Mouse (Mus musculus) limb, embryonic 11.5 days (tissue): ENCODE results near the gene Shcbp1l. TPM values are rescaled to one million over a fixed set of nuclear protein-coding genes. Genes with fewer than 3 reads are reported as not detected.

ENCODE experiments used
- ATAC-seq: fragments of 200-750 bp; cut with Nextera tagmentation; 2 replicates; pipeline ENCODE4 v1.8.0; 2017; ENCODE audit warnings: low read depth; ENCODE audit not compliant: insufficient number of reproducible peaks, low FRiP score, low TSS enrichment
- DNase-seq: peaks from one replicate; pipeline ENCODE4 v3.0.0-alpha.2; 2015; ENCODE audit warnings: low spot score
- H3K27ac ChIP-seq: fragments of 300-500 bp; sonication (generic); replicated peaks from 2 replicates; pipeline ENCODE4 v1.5.1; 2014; ENCODE audit warnings: low read depth, mild to moderate bottlenecking, low read length
- H3K27me3 ChIP-seq: fragments of 300-500 bp; sonication (generic); 2 replicates; pipeline ENCODE4 v1.6.1; 2014; ENCODE audit warnings: mild to moderate bottlenecking, low read length, mixed read lengths; ENCODE audit not compliant: control insufficient read depth, insufficient read depth
- H3K36me3 ChIP-seq: fragments of 300-500 bp; sonication (generic); 2 replicates; pipeline ENCODE4 v1.6.1; 2014; ENCODE audit warnings: mild to moderate bottlenecking, low read length, moderate library complexity, mixed read lengths; ENCODE audit not compliant: control insufficient read depth, insufficient read depth
- H3K4me1 ChIP-seq: fragments of 300-500 bp; sonication (generic); 2 replicates; pipeline ENCODE4 v1.6.1; 2014; ENCODE audit warnings: low read length, mixed read lengths; ENCODE audit not compliant: control insufficient read depth, insufficient read depth
- H3K4me2 ChIP-seq: fragments of 300-500 bp; sonication (generic); 2 replicates; pipeline ENCODE4 v1.6.1; 2014; ENCODE audit warnings: low read depth, mild to moderate bottlenecking, moderate library complexity; ENCODE audit not compliant: severe bottlenecking
- H3K4me3 ChIP-seq: fragments of 300-500 bp; sonication (generic); 2 replicates; pipeline ENCODE4 v1.5.1; 2014; ENCODE audit warnings: low read depth, low read length
- H3K9ac ChIP-seq: fragments of 300-500 bp; sonication (generic); 2 replicates; pipeline ENCODE4 v1.6.1; 2014; ENCODE audit warnings: mild to moderate bottlenecking, low read length
- H3K9me3 ChIP-seq: fragments of 300-500 bp; sonication (generic); 2 replicates; pipeline ENCODE4 v1.6.1; 2016; ENCODE audit warnings: low read length; ENCODE audit not compliant: control insufficient read depth
- WGBS: fragments of 180-500 bp; shearing (Covaris S2); extraction: QIAGEN DNeasy Blood & Tissue Kit; methylation state at CpG from one replicate; pipeline ENCODE4 v1.1.7; 2014; 5-methylcytosine and 5-hydroxymethylcytosine counted together
- polyA plus RNA-seq: library from polyadenylated mRNA; unstranded; fragments of >200 nt; fragmentation: Nextera tagmentation; extraction: Ambion mirVana; gene quantifications from 2 replicates; pipeline ENCODE4 v1.2.1, GENCODE M21; 2014

The Shcbp1l gene
- polyA plus RNA-seq, 1 experiment from 2014 or later = 0.23 TPM

DNA sequence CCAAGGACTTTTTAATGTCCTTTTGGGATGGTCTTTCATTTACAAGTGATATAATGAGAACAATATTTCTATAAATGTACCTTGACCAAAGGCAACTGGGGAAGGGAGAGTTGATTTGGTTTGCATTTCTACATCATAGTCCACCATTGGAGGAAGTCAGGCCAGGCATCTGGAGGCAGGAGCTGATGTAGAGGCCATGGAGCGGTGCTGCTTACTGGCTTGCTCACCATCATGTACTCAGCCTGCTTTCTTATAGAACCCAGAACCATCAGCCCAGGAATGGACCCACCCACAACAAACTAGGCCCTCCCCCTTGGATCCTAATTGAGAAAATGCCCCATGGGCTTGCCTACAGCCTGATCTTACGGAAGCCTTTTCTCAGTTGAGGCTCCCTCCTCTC lies 7.4 kb downstream of the Shcbp1l start:
- Histone ChIP-seq H3K36me3 (no peaks in the 10 kb centered on the region), H3K4me2 (no peak overlapping the region), H3K27me3 (no peaks in the 10 kb centered on the region), H3K4me3 (no peak overlapping the region), H3K4me1 (no peaks in the 10 kb centered on the region), H3K9me3 (no peaks in the 10 kb centered on the region), H3K9ac (no peak overlapping the region), H3K27ac (no peak overlapping the region)
- ATAC-seq (no peak), DNase-seq (no peak)
- 95% methylated on average over 2 of the region's 2 CpGs for WGBS

- no peak overlapping the region for H3K4me2 ChIP-seq
- no peak overlapping the region for H3K4me3 ChIP-seq
- H3K9ac ChIP-seq = no peak overlapping the region
- no peak overlapping the region for H3K27ac ChIP-seq
- no peaks in the 10 kb centered on the region for H3K4me1 ChIP-seq
- H3K36me3 ChIP-seq = no peaks in the 10 kb centered on the region
- WGBS = 85% methylated on average over 5 of the region's 5 CpGs
- ATAC-seq (no peak), DNase-seq (no peak)
- no peaks in the 10 kb centered on the region for H3K27me3 ChIP-seq
- no peaks in the 10 kb centered on the region for H3K9me3 ChIP-seq
These were observed 9.1 kb downstream of the Shcbp1l start for GRCm38 (mm10) chr1:153433851-153434589.

DNA sequence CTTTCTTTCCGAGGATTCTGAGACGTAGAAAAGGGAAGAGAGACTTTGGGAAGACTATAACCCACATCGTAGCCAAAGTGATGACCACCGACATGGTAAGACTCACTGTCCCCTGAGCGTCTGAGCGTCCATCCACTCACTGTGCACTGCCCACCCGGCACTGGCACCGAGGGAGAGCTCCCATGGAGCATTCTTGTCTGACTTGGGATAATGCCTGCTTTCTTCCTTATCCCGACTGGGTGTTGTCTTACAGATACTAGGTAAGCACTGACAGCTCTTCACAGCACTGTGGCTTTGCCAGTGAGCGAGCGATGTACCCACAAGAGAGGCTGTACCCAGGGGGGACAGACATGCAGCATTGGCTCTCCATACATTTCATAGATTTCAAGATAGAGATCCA lies 12.6 kb downstream of the Shcbp1l start:
- H3K4me2 ChIP-seq = no peak overlapping the region
- no peak for DNase-seq
- H3K36me3 ChIP-seq = no peaks in the 10 kb centered on the region
- no peak for ATAC-seq
- no peaks in the 10 kb centered on the region for H3K9me3 ChIP-seq
- H3K9ac ChIP-seq = no peak overlapping the region
- H3K4me1 ChIP-seq = no peaks in the 10 kb centered on the region
- H3K4me3 ChIP-seq = no peak overlapping the region
- WGBS = 90% methylated on average over 11 of the region's 11 CpGs
- no peaks in the 10 kb centered on the region for H3K27me3 ChIP-seq
- no peak overlapping the region for H3K27ac ChIP-seq

DNA sequence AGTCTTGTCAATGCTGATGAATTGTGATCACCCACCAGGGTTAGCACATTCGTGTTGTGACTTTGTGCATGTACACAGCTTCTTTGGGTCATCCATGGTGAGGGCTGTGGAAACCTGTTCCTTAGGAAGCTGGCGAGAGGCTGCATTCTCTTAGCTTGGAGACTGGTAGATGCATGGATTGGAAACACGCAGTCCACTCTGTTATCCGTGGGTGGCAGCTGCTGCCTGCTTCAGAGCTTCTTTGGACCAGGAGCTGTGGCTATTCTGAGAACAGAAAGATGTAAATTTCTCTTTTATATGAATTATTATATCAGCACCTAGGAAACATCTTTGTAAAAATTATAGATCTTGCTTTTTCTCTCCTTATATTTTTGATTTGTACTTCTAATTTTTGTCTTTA lies 15.8 kb downstream of the Shcbp1l start:
- DNase-seq (no peak), ATAC-seq (no peak)
- no peaks in the 10 kb centered on the region for H3K27me3 ChIP-seq
- H3K4me1 ChIP-seq = no peaks in the 10 kb centered on the region
- no peak overlapping the region for H3K4me2 ChIP-seq
- H3K9ac ChIP-seq = no peak overlapping the region
- no peak overlapping the region for H3K4me3 ChIP-seq
- no peaks in the 10 kb centered on the region for H3K36me3 ChIP-seq
- no peaks in the 10 kb centered on the region for H3K9me3 ChIP-seq
- no peak overlapping the region for H3K27ac ChIP-seq
- WGBS = 82% methylated on average over 4 of the region's 4 CpGs

DNA sequence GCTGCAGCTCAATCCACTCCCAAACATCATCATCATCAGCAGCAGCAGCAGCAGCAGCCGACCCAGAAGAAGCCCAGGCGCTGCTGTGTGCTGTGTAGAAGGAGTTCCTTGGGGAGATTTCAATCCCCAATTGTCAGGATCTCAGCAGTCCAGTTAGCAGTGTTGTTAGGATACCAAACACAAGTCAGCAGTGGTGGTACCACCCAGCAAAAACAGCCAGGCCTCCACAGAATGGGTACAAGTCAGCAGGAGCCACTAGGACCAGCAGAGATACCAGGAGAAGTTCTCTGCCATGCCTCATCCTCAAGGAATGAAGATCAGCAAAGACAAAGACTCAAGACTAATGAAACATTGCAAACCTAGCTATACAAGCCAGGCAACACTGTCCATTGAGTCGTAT lies 16.7 kb downstream of the Shcbp1l start:
- no peaks in the 10 kb centered on the region for H3K27me3 ChIP-seq
- H3K4me2 ChIP-seq = no peak overlapping the region
- H3K4me1 ChIP-seq = no peaks in the 10 kb centered on the region
- no peak for DNase-seq
- no peak overlapping the region for H3K4me3 ChIP-seq
- WGBS = 79% methylated on average over 3 of the region's 3 CpGs
- no peak for ATAC-seq
- H3K9me3 ChIP-seq = no peaks in the 10 kb centered on the region
- H3K27ac ChIP-seq = no peak overlapping the region
- no peaks in the 10 kb centered on the region for H3K36me3 ChIP-seq
- no peak overlapping the region for H3K9ac ChIP-seq

DNA sequence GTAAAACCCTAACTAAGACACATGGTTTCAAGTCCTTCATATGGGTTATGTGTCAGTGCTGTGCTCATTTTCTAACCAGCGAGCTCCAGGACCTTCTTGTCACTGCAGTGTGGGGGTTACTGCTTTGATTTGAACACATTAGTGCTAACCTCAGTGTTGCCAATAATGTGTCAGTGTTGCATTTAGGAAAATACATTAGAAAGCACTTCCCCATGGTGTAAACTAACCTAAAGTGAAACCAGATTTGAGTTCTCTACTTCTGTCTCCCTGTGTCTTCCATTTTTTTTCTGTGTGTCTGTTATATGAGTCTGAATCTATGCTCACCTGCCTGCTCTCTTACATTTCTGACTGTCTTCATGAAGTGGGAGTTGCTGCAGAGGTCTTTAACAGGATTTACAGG lies 18.1 kb downstream of the Shcbp1l start:
- DNase-seq = no peak
- H3K4me2 ChIP-seq = no peak overlapping the region
- 79% methylated on average over 1 of the region's 1 CpGs for WGBS
- no peaks in the 10 kb centered on the region for H3K9me3 ChIP-seq
- no peak overlapping the region for H3K9ac ChIP-seq
- H3K4me3 ChIP-seq = no peak overlapping the region
- no peak overlapping the region for H3K27ac ChIP-seq
- ATAC-seq = no peak
- no peaks in the 10 kb centered on the region for H3K27me3 ChIP-seq
- no peaks in the 10 kb centered on the region for H3K36me3 ChIP-seq
- no peaks in the 10 kb centered on the region for H3K4me1 ChIP-seq

DNA sequence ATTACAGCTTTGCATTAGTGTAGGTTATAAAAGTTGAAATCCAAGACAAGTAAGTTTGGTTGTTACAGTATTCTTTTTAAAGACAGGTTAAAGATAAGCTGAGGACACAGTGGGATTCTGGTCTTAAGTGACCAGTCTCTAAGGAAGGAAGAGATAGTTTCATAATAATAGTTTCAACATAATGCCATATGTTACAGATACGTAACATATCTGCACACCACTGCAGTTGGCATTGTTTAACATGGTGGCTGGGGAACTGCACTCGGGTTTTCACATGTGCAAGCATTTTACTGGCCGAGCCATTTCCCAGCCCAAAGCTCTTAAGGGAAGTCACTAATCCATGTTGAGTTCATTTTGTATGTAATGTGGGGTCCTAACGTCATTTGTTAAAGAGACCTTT lies 18.7 kb downstream of the Shcbp1l start:
- no peaks in the 10 kb centered on the region for H3K4me1 ChIP-seq
- 84% methylated on average over 4 of the region's 4 CpGs for WGBS
- H3K4me2 ChIP-seq = no peak overlapping the region
- no peak overlapping the region for H3K27ac ChIP-seq
- H3K27me3 ChIP-seq = no peaks in the 10 kb centered on the region
- no peak overlapping the region for H3K9ac ChIP-seq
- no peaks in the 10 kb centered on the region for H3K36me3 ChIP-seq
- ATAC-seq = no peak
- no peak overlapping the region for H3K4me3 ChIP-seq
- DNase-seq = no peak
- no peaks in the 10 kb centered on the region for H3K9me3 ChIP-seq

DNA sequence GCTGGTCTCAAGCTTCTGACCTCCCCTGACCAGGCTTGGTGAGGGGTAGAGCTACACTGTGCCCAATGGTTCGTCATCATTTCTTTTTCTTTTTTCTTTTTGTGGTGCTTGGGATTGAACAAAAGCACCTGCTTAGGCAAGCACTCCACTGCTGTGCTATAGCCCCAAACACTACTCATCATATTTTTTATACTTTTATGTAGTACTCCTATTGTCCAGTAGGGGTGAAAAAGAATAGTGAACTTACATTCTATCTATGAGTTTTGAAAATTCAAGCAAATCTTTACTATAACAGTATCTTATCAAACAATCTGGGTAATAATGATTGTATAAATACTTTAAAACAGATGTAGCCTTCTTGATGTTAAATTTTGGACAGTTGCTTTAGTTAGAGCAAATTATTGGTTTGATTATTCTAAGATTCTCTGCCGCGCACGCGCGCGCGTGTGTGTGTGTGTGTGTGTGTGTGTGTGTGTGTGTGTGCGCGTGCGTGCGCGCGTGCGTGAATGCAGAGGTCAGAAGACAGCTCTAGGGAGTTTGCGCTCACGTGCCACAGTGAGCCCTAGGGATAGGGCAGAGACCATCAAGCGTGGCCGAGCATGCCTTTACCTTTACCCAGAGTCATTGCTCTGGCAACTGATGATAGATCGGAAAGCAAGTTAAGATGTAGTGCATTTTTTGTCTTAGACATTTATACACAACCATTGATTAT lies 21.3 kb downstream of the Shcbp1l start:
- Histone ChIP-seq H3K27me3 (no peaks in the 10 kb centered on the region), H3K9ac (no peak overlapping the region), H3K27ac (no peak overlapping the region), H3K4me2 (no peak overlapping the region), H3K4me1 (no peaks in the 10 kb centered on the region), H3K9me3 (no peaks in the 10 kb centered on the region), H3K36me3 (no peaks in the 10 kb centered on the region), H3K4me3 (no peak overlapping the region)
- ATAC-seq (no peak), DNase-seq (no peak)
- 95% methylated on average over 20 of the region's 20 CpGs for WGBS
